Mouse (Mus musculus) liver (tissue): Measurements from ENCODE around the gene Gtf3c5.

ENCODE experiments used
- DNase-seq: peaks from one replicate; pipeline ENCODE4 v3.0.0-alpha.2; 2020; ENCODE audit warnings: mixed read lengths

Gtf3c5 gene

DNA sequence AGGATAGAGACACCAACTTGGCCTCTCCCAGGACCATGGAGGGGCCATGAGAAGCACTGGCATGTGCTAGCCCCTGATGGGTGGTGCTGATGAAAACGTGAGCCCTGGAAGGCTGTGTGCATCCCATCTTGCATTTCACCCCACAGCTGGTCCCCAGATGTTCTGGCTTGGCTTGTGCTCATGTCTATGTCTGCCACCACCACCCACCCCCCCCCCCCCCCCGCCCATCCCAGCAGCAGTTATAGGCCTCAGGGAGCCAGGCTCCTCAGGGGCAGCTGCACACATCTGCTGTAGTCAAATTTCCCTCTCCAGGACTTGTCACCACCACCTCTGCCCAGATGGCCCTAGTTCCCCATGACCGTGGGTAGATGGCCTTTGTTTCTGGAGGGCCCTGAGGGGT, 13.6 kb downstream of the Gtf3c5 start:
- DNase-seq = no peak

DNA sequence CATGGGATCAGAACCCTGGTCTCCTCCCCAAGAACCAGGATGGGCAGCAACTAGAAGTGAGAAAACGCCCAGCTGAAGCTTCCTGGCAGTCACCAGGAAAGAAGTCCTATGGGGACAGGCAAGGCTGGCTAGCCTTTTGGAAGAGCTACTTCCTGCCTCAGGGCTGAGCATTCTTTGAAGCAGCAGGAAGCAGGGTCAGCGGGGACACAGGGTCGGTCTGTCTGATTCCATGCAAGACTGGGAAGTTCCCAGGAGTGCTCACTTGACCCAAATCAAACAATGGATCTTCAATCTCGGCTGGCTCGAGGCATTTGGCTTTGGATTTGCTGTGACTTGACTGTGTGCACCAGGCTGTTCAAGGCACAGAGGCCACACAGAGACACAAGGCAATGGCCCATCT, 17.0 kb downstream of the Gtf3c5 start:
- no peak for DNase-seq

DNA sequence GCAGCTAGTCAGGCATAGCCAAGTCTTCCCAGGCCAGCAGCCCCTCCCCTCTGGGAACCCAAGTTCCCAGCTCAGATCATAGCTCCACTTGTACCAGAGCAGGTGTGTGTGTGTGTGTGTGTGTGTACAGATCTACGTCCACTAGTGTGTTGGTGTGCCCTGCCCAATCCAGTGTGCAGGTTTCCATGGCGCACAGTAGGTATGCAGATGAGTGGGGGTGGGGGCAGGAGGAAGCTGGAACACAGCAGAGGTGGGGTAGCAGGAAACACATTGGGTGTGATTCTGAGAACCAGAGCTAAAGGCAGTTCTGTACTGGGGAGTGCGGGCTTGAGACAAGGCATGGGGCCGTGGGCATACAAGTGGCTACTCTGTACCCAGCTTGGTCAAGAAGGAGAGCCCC, 19.2 kb downstream of the Gtf3c5 start:
- no peak for DNase-seq

DNA sequence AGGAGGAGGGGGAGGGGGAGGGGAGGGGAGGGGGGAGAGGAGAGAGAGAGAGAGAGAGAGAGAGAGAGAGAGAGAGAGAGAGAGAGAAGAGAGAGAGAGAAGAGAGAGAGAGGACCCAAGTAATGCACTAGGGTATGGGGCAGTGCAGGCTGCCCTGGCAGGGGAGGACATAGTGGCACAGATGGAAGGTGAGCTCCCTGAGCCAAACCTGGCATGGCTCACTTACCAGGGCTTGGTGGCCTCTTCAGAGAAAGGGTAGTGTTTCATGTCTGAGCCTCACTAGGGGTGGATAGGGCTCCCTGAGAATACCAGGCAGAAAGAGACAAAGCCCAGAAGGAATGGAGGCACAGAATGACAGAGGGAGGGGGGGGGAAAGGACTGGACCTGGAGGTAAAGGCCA, 19.7 kb downstream of the Gtf3c5 start:
- DNase-seq = no peak

DNA sequence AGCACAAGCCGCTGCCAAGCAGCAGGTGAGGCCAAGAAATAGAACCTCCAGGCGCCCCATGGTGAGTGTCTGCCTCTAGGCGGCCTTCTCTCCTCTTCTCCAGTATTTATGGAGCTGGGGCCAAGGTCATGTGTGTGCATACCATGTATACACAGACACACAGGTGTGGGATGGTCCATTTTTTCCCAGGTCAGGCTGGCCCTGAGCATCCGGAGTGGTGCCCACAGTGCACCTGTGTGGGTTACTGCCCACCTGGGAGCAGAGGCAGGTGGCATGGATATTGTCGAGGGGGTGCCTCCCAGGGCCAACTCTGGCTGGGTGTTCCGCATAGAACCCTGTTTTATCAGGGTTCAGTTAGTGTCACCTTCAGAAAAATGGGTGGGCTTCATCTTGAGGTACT, 20.2 kb downstream of the Gtf3c5 start, which contains the start of gene Cel:
Cel (minus strand) TSS at position 101 of the 400 bp plus-strand sequence.
- no peak for DNase-seq

DNA sequence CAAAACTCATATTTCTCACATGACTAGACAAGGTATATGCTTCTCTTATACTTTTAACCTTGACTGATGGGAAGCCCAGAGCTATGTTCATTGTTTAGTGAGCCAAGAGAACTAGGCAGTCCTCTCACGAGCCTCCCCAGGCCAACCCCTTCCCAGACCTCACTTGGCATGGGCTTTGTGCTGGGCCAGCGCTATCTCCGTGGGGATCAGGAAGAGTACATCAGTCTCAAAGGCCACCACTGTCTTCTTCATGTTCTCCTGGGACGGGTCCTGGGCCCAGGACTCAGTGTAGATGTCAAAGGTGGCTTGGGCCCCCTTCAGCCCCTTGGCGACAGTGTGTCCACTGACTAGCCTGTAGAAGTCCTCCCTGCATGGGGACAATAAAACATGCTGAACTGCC, 26.1 kb downstream of the Gtf3c5 start:
- DNase-seq = no peak

DNA sequence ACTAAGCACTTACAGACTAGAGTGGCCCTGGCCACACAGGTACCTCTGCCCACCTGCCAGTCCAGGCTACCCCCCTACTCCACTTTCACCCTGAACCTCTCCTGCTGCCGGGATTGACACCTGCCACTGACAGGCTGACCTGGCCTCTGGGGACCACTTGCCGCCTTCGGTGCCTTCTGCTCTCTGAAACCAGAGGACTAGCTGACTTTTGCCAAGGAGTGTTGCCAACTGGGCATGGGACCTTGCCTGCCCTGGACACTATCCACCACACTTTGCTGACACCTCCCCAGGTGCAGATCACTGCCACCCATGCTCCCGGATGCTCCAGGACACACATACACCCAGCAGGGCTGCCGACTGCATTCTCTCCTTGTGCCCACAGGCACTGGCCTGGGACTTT, 31.2 kb downstream of the Gtf3c5 start:
- no peak for DNase-seq

DNA sequence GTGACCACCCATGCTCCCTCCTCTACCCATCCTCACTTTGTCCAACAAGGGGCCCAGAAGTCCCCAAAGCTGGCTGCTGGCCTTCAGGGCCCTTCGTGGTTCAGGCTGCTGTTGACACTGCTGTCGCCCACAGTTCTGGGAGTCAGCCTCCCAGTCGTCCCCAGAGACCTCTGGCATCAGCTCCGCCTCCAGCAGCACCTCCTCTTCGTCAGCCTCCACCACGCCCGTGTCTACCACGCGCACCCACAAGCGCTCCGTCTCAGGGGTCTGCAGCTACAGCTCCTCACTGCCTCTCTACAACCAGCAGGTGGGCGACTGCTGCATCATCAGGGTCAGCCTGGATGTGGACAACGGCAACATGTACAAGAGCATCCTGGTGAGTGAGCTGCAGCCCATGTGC, 34.4 kb downstream of the Gtf3c5 start:
- DNase-seq = no peak

DNA sequence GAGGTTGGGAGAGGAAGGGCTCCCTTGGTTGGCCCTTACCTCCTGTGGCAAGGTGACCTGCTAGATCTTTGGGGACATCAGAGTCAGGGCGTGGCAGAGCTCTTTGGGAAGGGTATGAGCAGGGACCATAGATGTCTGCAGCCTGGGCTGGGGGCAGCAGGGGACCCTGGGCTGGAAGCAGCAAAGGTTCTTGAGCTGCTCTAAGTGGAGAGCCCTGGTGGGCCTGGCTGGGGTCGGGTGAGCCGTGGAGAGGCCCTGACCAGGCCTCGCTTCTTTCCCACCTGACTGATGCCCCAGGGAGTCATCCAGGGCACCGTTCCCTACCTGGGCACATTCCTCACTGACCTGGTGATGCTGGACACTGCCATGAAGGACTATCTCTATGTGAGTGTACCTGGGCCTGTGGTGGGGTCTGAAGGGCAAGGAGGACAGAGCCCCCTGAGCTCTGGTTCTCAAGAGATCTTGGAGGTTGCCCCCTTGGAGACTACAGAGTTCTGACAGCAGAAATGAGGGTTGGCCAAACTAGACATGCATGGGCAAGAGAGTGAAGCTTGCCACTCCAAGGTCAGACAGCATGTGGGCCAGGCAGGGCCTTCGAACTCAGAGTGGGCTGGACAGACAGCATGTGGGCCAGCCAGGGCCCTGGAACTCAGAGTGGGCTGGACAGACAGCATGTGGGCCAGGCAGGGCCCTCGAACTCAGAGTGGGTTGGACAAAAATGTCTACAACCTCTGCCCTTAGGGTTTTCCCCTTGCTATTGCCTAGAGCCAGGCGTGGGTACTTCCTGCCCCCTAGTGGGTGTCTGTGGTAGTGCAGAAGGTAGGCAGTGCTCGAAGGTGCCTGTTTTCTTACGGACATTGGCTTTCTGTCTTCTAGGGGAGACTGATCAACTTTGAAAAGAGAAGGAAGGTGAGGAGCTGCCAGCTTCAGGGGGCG, 36.0 kb downstream of the Gtf3c5 start:
- DNase-seq = peak; percentile 80

DNA sequence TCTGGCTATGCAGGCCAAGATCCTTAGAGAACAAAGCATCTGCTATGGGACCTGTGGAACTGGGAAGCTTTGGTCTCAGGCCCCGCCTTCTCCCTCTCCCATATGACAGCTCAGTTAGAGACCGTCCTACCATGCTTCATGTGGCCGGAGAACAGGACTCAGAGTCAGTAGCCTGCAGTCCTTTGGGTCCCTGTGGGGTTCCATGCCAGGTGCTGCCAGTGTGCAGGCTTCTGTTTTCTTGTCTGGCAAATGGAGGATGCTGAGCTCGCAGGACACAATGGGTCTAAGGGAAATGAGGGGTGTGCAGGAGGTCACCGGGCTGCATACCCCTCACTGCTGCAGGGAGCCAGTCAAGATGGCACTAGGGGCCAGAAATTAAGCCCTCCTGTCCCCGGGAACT, 37.0 kb downstream of the Gtf3c5 start:
- no peak for DNase-seq

DNA sequence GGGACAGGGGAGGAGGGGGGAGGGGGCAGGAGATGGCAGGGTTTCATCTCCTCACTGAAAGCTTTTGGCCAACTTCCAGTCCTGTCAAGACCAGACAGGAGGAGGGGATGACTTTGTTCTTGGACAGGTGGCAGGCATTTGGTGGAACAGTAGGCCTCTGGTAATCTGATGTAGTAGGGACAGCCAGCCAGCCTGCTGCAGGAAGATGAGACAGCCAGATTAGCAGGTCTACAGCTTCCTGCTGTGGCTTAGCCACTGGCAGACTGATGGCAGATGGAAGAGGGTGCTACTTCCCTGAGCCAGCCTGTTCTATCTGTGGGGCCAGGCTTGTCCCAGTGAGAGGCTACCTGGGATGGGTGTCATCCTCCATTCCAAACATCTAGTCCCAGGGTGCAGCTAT, 37.6 kb downstream of the Gtf3c5 start:
- no peak for DNase-seq

DNA sequence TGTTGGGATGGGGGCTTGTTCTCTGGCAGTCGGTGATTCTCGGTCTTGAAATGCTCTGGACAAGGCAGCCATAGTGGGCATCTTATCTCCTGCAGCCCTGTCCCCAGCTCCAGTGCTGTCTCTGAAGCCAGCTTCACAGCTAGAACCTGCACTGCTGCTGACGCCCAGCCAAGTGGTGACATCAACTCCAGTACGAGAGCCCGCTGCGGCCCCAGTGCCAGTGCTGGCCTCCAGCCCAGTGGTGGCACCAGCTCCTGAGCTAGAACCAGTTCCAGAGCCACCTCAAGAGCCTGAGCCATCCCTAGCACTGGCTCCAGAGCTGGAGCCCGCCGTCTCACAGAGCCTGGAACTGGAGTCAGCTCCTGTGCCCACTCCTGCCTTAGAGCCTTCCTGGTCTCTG, 39.7 kb downstream of the Gtf3c5 start:
- DNase-seq = no peak

DNA sequence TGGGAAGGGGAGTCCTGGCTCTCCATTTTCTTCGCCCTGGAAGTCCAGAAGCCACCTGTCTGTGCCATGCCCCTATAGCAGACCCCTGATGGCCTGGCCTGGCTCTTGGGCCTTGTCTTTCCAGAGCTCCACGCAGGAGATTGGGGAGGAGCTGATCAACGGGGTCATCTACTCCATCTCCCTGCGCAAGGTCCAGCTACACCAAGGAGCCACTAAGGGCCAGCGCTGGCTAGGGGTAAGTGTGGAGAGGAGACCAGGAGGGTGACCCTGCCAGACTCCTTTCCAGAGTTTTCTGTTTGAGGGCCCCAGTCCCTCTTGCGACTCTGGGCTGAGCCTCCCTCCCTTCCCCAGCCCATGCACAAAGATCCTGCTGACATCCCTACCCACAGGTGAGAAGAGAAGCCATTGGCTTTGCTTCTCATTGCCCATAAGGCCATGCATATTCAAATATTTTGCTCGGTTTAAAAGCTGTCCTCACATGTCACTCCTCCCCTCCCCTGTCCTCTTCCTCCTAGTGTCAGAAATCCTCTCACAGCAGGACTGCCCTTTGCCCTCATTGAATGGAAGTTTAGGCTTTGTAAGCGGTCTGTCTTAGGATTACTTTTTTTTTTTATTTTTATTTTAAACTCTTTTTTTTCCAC, 42.8 kb downstream of the Gtf3c5 start:
- DNase-seq = no peak

DNA sequence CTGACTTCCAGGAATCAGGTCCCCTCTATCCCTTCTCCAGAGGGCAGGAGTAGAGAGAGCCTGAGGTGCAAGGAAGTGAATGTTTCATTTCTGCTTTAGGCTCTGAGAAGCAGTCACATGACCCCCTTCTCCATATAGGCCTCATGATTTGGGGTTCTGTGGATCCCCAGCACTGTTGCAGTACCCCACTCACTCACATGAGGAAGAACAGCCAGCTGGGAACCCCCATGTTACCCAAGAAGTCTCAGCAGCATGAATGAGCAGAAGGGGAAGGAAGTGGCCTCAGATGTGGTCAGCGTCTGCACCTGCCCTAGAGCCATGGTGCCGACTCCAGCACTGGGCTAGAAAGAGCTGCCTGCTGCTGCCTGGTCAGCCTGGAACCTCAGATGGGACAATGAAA, 43.6 kb downstream of the Gtf3c5 start:
- DNase-seq = peak; percentile 32

DNA sequence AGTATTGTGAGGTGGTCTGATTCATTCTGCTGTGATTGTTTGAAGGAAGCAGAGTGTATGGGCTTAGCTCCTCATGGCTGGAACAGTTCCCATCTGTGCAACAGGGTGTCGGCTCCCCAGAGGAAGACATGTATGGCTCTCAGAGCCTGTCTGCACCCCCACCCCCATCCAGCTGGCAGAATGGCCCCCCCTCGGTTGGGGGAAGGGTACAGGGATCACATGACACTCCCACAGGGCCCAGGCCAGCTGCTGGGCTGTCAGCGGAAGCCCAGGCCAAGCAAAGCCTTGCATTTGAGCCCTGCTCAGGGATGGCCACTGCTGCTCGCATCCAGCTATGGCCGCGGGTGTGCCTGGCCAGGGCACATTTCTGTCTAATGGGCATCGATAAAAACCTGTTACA, 44.3 kb downstream of the Gtf3c5 start:
- peak; percentile 33 for DNase-seq

DNA sequence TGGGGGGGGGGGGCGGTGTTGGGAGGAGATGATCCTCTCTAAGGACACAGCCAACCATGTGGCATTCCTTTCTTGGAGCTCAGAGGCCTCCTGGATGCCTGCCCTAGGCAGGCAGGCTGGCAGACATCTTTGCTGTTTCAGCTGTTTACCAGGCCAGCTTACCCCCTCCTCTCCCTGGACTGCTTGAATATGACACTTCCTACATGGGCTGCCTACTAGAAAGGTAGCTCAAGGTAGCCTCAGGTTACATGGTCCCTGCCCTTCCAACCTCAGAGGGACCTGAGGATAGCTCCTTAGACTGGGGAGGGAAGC, 44.8 kb downstream of the Gtf3c5 start:
- DNase-seq = no peak

DNA sequence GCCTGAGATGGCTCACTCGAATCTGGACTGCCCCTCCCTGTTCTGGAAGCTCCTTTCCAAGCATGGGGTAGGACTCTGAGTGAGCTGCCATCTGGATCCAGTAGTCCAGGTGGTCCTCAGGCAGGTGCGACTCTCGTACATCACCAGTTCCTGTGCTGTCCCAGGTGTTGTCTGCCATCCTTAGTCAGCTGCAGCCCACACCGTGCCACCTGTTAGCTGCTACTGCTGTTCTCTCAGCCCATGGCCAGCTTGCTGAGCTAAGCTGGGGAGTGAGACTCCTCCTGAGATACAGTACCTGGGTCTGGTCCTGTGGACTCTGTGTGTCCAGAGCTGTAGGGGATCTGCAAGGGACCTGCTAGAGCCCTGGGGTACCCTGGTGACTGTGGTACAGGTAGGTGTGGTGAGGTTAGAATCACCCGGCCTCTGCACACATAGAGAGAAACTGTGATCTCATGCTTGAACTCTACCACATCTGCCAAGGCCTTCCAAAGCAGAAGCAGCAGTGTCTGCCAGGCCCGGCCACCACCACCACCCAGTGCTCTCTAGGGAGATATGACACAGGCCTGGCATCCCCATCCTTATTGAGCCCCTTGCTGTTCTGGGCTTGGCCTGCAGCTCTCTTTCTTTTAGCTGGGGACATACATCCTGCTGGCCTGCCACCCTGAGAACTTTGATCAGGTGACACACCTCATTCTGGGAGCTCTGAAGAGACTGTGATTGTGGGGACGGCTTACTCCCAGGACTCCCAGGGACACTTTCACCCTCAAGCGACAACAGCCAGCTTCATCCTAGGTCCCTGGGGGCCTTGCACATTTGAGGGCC, 45.3 kb downstream of the Gtf3c5 start:
- DNase-seq = no peak

DNA sequence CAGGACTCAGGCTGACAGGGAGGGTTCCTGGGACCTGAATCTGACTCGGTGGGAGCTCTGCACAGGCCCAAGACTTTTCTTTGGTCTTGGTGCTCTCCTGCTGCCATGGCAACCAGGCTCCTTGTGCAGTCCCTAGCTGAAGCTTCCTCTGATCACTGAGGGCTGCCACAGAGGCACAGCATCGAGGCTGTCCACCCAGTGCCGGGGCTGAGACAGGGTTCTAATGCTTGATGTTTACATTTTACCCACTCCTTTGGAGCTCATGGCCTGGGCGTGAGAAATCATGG, 46.0 kb downstream of the Gtf3c5 start:
- DNase-seq = no peak

DNA sequence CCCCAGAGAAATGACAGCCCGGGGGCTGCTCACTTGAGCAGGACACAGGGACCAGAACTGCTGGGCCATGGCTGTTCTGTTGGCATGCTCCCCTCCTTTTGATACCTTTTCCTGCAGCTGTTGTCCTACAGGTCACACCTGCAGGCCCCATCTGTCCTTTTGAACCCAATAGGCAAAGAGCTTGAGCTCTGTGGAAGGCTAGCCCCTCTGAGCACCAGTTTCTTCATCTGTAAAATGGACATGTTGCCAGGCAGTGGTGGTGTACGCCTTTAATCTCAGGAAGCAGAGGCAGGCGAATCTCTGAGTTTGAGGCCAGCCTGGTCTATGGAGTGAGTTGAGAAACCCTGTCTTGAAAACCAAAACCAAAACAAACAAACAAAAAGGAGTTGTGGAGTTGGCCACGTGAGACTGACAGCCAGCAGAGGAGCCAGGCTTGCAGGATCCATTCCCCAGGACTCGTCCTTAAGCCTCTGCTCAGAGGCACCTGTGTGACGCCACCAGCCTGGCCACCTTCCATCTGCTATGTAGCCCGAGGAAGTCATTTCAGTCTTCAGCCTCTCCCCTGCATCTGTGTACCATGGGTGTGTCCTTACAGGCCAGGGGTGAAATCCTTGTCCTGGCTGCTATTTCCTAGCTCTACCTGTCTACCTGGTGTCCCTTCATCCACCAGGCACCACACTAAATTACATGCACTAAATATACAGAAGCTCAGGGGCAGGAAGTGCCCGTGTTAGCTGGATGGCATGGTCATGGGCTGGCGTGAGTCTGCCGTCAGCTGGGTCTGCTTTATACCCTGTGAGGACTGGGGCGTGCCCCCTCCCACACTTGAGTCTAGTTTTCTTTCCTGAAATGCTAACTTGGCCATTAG, 46.6 kb downstream of the Gtf3c5 start:
- no peak for DNase-seq

DNA sequence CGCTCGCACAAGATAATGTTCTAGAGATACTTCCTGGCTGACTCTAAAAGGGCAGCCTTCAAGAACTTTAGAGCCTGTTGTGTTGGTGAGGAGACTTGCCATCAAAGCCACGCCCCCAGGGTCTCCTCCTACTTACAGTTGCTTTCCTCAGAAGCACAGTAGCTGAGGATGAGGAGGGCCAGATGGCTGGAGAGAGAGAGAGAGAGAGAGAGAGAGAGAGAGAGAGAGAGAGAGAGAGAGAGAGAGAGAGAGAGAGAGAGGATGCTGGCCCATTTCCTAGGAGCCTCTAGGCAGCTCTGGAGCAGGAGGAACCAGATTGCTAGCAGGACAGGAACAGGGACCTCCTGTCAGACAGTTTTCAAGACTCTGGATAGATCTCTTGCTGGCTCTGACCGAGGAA, 47.4 kb downstream of the Gtf3c5 start:
- no peak for DNase-seq

DNA sequence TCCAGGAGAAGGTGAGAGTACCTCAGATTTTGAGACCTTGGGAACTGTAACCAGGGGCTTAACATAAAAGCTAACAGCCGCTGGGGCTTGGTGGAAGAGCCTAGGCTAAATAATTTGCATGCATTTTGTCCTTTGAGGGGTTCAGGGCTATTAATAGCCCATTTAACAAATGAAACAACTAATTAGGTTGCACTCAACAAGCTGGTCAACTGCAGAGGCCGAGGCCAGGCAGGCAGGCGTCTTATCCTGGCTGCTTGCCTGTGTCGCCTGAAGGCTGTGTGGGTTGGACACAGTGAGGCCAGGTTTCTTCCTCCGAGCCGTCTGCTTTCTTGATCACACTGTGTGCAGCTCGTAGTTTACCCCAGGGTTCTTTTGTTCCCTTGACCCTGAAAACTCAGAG, 47.9 kb downstream of the Gtf3c5 start:
- no peak for DNase-seq

DNA sequence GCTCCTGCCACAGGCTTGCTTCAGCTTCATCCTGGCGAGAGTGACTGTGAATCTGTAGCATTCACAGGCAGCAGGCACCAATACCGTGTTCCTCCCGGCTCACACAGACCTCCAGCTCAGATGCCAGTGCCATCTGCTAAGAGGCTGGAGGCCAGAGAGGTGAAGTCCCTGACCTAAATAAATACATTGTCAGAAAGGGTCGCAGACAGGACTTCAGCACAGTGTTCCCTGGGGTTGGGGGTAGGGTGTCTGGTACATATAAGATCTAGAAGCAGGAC, 48.3 kb downstream of the Gtf3c5 start:
- no peak for DNase-seq
